Mouse (Mus musculus) megakaryocyte progenitor cell, adult 5-6 weeks (primary cell): ENCODE data around the gene Ncor2. TPM values are rescaled to one million over a fixed set of nuclear protein-coding genes. Genes with fewer than 3 reads are reported as not detected.

Experiments used
- ATAC-seq: replicated peaks from 2 replicates; pipeline ENCODE4 v1.8.0; 2016; ENCODE audit warnings: mild to moderate bottlenecking, moderate TSS enrichment, inconsistent platforms; ENCODE audit not compliant: poor library complexity
- total RNA-seq, 2 experiments: library from RNA; stranded (forward) in 1 of 2; stranded (reverse) in 1 of 2; fragments of 157-497, 149-512 nt in 1 of 2; fragments of 200-1000 nt in 1 of 2; gene quantifications; 2 replicates each; pipeline versions ENCODE4 v1.2.3 to v1.2.4; 2015 to 2017

The Ncor2 gene
- total RNA-seq, 2 experiments from 2014 or later = 10.9 to 50.1 TPM

DNA sequence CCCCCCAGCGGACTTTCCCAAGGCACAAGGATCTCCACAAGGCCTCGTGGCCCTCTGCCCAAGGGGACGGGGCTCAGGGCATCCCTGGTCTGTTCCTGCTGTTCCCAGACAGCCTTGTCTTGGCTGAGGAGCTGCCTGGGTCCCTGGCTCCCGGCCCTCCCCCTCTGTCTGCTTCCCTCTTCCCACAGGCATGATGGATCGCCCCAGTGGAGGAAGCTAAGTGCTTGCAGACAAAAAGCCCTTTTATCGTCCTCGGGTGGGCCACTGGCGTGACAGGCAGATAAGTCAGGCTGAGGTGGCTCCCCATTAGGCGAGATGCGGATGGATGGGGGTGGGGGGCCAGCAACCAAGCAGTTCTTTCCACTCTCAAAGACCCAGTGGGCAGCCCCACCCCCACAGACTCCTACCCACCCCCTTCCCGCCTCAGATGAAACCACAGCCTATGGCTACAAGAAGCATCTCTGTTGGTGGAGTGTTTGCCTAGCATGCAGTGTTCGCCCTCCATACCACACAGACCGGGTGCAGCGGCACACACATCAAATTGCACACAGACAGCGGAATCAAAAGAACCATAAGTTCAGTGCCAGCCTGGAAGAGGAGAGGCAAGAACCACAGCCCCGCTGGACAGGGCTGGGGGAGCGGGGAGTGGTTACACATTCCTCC is 27.0 kb downstream of the Ncor2 start:
- ATAC-seq = no peak

- ATAC-seq = no peak
Measured at GRCm38 (mm10) chr5:125150951-125151564, 28.0 kb downstream of the Ncor2 start.

DNA sequence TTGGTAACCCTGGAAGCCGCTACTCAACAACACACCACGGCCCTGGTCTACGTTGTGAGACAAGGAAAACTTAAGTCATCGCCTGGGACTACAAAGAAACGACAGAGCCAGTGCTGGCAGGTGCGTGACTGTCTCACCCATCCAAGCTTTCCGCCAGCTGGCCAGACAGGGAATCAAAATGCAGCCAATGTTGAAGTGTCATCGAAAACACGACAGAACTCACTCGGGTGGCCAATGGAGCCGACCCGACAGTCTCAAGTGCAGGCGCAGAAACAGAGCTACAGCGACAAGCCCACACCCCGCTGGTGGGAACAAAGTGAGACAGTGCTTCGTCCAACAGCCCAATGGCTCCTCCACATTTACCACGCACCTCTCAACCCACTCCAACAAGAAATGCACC is 29.9 kb downstream of the Ncor2 start:
- no peak for ATAC-seq

- ATAC-seq = no peak
Measured at GRCm38 (mm10) chr5:125148686-125149085, 30.3 kb downstream of the Ncor2 start.

GRCm38 (mm10) chr5:125148173-125148572 is 30.8 kb downstream of the Ncor2 start:
- no peak for ATAC-seq

GRCm38 (mm10) chr5:125147124-125147523 is 31.9 kb downstream of the Ncor2 start:
- ATAC-seq = no peak

DNA sequence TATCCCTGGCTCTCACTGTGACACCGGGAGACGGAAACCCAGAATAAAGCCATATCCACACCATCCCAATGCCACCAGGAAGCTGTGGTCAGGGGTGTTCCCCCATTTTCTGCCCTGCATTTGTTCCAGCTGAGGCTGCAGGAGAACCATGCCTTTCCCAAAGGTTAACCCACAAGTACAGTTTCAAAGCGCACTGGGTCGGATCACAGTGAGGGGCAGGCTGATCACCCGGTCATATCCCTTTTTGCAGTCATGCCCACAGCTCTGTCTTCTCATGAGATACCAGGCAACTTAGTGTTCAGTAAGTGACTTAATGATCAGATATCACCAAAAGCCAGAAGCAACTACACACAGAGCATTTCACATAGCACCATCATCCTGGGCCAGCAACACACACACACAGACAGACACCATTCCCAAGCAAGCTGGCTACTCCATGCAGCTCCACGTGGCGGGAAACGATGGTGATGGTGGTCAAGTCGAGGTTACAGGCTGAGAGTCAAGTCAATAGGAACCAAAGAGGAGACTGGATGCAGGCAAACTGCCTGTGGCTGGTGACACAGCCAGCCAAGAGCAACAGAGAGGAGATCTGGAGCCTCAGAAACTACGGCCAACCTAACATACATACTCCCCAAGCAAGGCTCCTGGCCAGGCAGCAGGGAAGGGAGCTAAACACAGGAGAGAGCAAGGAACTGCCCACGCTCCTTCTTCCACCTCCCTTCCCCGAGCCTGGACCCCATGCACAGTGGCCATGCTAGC is 35.7 kb downstream of the Ncor2 start:
- ATAC-seq = 0 out of 2 replicates have a peak, but pooled peaks have one; percentile 9

DNA sequence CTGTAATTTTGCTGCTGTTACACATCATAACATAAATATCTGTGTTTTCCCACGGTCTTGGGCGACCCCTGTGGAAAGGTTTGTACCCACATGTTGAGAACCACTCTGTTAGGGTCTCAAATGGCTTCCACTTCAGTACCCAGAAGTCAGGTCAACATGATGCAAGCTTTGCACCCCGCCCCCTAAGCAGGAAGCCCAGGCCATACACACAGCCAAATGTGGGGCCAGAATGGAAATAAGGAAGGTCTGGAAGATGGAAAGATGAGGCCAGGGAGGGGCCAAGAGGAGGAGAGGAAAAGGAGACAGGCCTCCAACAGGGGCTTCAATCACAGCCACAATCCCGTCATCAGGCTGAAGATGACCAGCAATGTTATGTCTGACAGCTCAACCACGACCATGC is 37.1 kb downstream of the Ncor2 start:
- no peak for ATAC-seq

GRCm38 (mm10) chr5:125141525-125141880 is 37.5 kb downstream of the Ncor2 start:
- ATAC-seq = peak; percentile 44

DNA sequence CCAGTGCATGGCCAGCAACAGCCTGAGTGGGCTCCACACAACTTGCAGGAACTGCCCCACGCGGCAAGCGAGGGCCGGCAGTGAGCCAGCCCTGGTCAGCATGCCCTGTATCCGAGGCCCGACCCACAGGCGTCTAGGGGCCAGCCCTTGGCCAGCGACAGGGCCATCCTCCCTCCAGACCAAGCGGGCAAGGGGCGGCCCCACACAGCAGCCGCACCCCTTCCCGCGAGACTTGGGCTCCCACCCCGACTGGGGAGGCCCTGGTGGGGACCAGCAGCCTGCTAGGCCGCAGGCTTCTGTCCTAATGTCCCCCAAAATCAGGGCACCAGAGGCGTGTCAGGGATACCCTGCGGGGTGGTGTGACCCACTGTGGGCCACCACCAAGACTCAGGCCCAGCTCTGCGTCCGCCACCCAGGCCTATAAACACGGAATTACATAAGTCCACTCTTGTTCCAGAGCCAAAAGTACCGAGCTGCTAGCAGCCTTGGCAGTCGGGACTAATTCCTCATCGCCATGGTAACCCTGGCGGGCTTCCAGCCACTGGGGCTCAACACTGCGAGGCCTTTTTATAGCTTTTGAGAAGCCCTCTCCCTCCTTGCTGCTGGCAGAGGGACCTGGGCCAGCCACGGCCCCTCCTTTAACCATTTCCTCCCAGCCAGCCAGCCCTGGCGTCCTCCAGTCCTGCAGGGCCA is 38.0 kb downstream of the Ncor2 start:
- peak; percentile 50 for ATAC-seq

- no peak for ATAC-seq
Measured at GRCm38 (mm10) chr5:125140151-125140699, 38.8 kb downstream of the Ncor2 start.

DNA sequence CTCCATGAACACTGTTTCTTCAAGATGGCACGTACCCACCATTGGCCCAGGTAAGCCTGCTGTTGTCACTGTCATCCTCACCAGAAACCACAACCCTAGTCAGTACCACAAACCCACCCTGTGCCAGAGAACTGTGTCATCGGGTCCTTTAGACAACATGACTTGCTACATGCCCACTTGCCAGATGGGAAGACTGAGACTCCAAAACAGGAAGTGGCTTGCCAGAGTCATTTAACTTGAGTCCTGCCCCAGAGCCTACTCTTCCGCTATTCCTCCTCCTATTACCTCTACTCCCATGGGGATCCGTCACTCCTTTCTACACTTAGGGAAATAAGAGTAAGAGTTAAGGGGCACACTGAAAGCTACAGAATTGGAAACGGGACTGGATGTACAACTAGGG is 39.4 kb downstream of the Ncor2 start:
- no peak for ATAC-seq

- ATAC-seq = no peak
Measured at GRCm38 (mm10) chr5:125138841-125139430, 40.1 kb downstream of the Ncor2 start.

DNA sequence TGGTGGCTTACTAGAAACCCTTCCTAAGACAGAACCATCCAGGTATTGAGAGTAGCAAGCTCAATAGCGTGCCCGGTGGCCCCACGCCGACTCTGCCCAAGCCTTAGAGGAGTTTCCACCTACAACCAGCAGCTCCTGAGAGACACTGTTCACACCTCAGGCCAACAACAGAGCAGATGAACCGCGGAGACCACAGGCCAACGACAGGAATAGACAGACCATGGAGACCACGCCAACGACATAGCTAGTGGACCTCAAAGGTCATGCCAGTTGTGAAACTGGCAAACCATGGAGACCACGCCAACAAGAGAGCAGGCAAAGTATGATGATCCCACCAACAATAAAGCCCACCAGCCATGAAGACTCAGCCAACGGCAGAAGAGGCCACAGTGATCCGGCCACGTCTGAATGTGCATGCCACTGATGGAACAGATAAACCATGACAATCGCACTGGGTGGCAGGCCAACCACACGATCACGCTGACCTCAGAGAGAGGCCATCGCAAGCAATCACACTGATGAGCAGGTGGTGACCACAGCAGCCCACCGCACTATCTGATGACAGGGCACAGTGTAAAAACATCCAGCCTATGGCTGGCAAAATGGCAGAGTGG is 41.2 kb downstream of the Ncor2 start:
- ATAC-seq = no peak

DNA sequence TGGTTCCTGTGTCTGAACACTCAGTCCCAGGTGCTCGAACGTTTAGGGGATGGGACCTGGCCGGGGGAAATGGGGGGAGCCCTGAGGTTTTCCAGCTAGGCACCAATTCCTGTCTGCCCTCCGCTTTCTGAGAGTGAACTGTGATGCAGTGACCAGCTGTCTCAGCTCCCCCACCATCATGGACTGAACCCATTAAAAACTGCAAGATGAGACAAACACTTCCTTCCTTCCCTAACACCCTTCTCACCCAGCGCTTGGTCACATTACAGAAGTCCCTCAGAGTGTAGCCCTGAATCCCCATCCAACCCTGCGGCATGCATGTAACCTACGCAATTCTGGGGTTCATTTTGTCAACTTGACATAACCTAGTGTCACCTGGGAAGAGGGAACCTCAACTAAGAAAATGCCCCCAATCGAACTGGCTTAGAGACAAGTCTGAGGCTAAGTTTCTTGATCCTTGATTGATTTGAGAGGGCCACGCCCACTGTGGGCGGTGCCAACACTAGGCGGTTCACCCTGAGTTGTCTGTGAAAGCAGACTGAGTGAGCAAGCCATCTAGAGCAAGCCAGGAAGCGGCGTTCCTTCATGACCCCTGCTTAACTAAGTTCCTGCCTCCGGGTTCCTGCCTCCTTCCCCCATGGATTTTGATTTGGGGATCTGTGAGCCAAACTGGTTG is 41.9 kb downstream of the Ncor2 start:
- ATAC-seq = peak; percentile 25; the same call in 1 of the 2 replicates

- ATAC-seq = no peak
Measured at GRCm38 (mm10) chr5:125136296-125136995, 42.6 kb downstream of the Ncor2 start.

GRCm38 (mm10) chr5:125134795-125135468 is 44.1 kb downstream of the Ncor2 start:
- no peak for ATAC-seq

DNA sequence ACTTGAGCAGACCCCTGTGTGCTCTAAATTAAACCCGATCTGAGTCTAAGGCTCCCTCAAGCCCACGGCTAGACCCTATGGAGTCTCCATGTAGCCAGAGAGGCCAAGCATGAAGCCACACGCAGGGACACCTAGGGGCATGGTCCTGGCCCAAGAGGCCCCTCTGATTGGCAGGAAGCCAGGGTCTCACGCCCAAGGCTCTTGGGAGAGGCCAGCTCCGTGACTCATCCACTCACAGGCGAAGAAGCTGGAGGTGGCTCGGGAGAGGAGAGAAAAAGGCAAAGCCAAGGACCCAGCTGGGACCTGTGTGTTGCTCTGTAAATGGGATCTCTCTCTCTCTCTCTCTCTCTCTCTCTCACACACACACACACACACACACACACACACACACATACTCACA is 44.6 kb downstream of the Ncor2 start:
- ATAC-seq = no peak

- no peak for ATAC-seq
Measured at GRCm38 (mm10) chr5:125133651-125134050, 45.4 kb downstream of the Ncor2 start.
